Mouse (Mus musculus) hindbrain, embryonic 10.5 days (tissue): ENCODE data around the gene Neurl3. TPM values are rescaled to one million over a fixed set of nuclear protein-coding genes. Genes with fewer than 3 reads are reported as not detected.

ENCODE experiments used
- DNase-seq: peaks from one replicate; pipeline ENCODE4 v3.0.0-alpha.2; 2017; ENCODE audit warnings: low spot score
- H3K27ac ChIP-seq: fragments of 300-500 bp; sonication (generic); 2 replicates; pipeline ENCODE4 v1.5.1; 2016; ENCODE audit warnings: mild to moderate bottlenecking, moderate library complexity
- H3K27me3 ChIP-seq: fragments of 300-500 bp; sonication (generic); 2 replicates; pipeline ENCODE4 v1.6.1; 2016; ENCODE audit warnings: mild to moderate bottlenecking; ENCODE audit not compliant: poor library complexity, insufficient read depth, severe bottlenecking
- H3K36me3 ChIP-seq: fragments of 300-500 bp; sonication (generic); 2 replicates; pipeline ENCODE4 v1.6.1; 2016; ENCODE audit warnings: mild to moderate bottlenecking, moderate library complexity
- H3K4me1 ChIP-seq: fragments of 300-500 bp; sonication (generic); replicated peaks from 2 replicates; pipeline ENCODE4 v1.6.1; 2016; ENCODE audit warnings: mild to moderate bottlenecking
- H3K4me3 ChIP-seq: fragments of 300-500 bp; sonication (generic); 2 replicates; pipeline ENCODE4 v1.5.1; 2016; ENCODE audit warnings: mild to moderate bottlenecking, moderate library complexity
- H3K9me3 ChIP-seq: fragments of 300-500 bp; sonication (generic); 2 replicates; pipeline ENCODE4 v1.6.1; 2016; ENCODE audit warnings: mild to moderate bottlenecking, moderate library complexity
- WGBS: fragments of 180-500 bp; shearing (Covaris S2); methylation state at CpG from one replicate; pipeline ENCODE4 v1.1.7; 2016; 5-methylcytosine and 5-hydroxymethylcytosine counted together
- polyA plus RNA-seq: library from polyadenylated mRNA; unstranded; fragments of >200 nt; fragmentation: Nextera tagmentation; extraction: Ambion mirVana; gene quantifications from 2 replicates; pipeline ENCODE4 v1.2.1, GENCODE M21; 2016

Gene Neurl3
- polyA plus RNA-seq, 1 experiment from 2014 or later = 0.31 TPM

DNA sequence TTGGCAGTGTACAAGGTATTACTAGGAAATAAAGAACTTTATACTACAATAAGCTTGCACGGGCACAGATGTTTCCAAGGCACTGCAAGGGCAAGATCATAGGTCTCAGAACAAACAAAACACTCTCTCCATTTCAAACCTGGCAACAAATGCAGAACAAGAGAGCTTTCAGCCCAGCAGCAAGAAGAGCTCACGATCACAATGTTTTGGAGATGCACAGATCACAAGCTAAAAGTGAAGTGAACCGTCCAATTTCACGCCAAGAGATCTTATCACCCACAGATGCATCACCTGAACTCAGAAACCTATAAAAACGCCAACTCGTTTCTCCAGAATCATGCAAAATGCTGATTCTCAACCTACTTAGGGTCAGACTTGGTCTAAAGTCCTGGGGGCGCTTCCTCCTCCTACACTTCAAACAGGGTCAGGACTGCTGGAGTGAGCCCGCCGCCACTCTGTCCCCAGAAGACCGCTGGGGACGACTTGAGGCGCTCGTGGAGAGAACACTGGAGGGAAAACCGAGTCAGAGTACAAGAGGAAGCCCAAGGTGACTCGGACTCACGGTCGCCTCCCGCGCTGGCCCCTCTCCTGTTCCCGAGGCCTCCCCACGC, 30.9 kb downstream of the Neurl3 start:
- H3K36me3 ChIP-seq = no peaks in the 10 kb centered on the region
- peak overlapping the region; percentile 97 for H3K4me3 ChIP-seq
- no peaks in the 10 kb centered on the region for H3K9me3 ChIP-seq
- no peaks in the 10 kb centered on the region for H3K27me3 ChIP-seq
- DNase-seq = no peak
- WGBS = 5% methylated on average over 21 of the region's 21 CpGs
- peaks cover 31% of the 10 kb centered on the region for H3K4me1 ChIP-seq
- H3K27ac ChIP-seq = peak overlapping the region; percentile 92

GRCm38 (mm10) chr1:36241903-36242429, 32.5 kb downstream of the Neurl3 start:
- no peaks in the 10 kb centered on the region for H3K27me3 ChIP-seq
- no peak for DNase-seq
- 91% methylated on average over 15 of the region's 15 CpGs for WGBS
- peaks cover 29% of the 10 kb centered on the region for H3K4me1 ChIP-seq
- H3K9me3 ChIP-seq = no peaks in the 10 kb centered on the region
- no peak overlapping the region for H3K27ac ChIP-seq
- no peak overlapping the region for H3K4me3 ChIP-seq
- H3K36me3 ChIP-seq = no peaks in the 10 kb centered on the region

GRCm38 (mm10) chr1:36240176-36240575, 34.3 kb downstream of the Neurl3 start:
- peaks cover 6% of the 10 kb centered on the region for H3K36me3 ChIP-seq
- WGBS = 59% methylated on average over 6 of the region's 6 CpGs
- H3K4me3 ChIP-seq = no peak overlapping the region
- H3K27me3 ChIP-seq = no peaks in the 10 kb centered on the region
- H3K9me3 ChIP-seq = no peaks in the 10 kb centered on the region
- peaks cover 22% of the 10 kb centered on the region for H3K4me1 ChIP-seq
- DNase-seq = no peak
- H3K27ac ChIP-seq = no peak overlapping the region

- H3K36me3 ChIP-seq = peaks cover 14% of the 10 kb centered on the region
- no peak overlapping the region for H3K27ac ChIP-seq
- no peak for DNase-seq
- H3K27me3 ChIP-seq = no peaks in the 10 kb centered on the region
- WGBS = 93% methylated on average over 10 of the region's 10 CpGs
- peaks cover 18% of the 10 kb centered on the region for H3K4me1 ChIP-seq
- no peak overlapping the region for H3K4me3 ChIP-seq
- no peaks in the 10 kb centered on the region for H3K9me3 ChIP-seq
Observed at GRCm38 (mm10) chr1:36239396-36239795, 35.1 kb downstream of the Neurl3 start.

GRCm38 (mm10) chr1:36235855-36236254, 38.6 kb downstream of the Neurl3 start:
- no peaks in the 10 kb centered on the region for H3K9me3 ChIP-seq
- H3K27ac ChIP-seq = no peak overlapping the region
- H3K27me3 ChIP-seq = no peaks in the 10 kb centered on the region
- H3K4me1 ChIP-seq = no peaks in the 10 kb centered on the region
- 89% methylated on average over 2 of the region's 2 CpGs for WGBS
- no peak for DNase-seq
- H3K36me3 ChIP-seq = peaks cover 46% of the 10 kb centered on the region
- H3K4me3 ChIP-seq = no peak overlapping the region

- WGBS = 89% methylated on average over 9 of the region's 9 CpGs
- Histone ChIP-seq H3K9me3 (no peaks in the 10 kb centered on the region), H3K27ac (no peak overlapping the region), H3K36me3 (peaks cover 54% of the 10 kb centered on the region), H3K4me3 (no peak overlapping the region), H3K27me3 (no peaks in the 10 kb centered on the region), H3K4me1 (no peaks in the 10 kb centered on the region)
- DNase-seq = no peak
Observed at GRCm38 (mm10) chr1:36235057-36235639, 39.3 kb downstream of the Neurl3 start.

DNA sequence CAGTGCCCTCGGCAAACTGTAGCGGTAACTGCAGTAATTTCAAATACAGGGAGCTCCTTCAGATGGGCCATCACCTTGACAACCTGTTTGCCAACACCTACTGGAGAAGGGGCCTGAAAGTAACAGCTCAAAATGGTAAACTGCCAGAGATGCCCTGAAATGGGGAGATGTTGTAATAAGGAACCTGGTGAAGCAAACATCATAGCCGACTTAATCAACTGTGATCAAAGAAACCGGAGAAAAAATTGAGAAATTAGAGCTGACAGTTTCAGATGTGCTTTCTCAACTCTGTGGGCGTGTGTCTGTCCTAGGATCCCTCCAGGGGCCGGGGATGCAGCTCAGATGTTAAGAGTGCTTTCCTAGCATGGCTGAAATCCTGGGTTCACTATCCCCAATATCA, 41.3 kb downstream of the Neurl3 start:
- H3K4me1 ChIP-seq = no peaks in the 10 kb centered on the region
- peaks cover 73% of the 10 kb centered on the region for H3K36me3 ChIP-seq
- WGBS = 88% methylated on average over 6 of the region's 6 CpGs
- no peak for DNase-seq
- H3K4me3 ChIP-seq = no peak overlapping the region
- no peak overlapping the region for H3K27ac ChIP-seq
- no peaks in the 10 kb centered on the region for H3K9me3 ChIP-seq
- no peaks in the 10 kb centered on the region for H3K27me3 ChIP-seq

GRCm38 (mm10) chr1:36230919-36231705, 43.4 kb downstream of the Neurl3 start:
- H3K4me1 ChIP-seq = no peaks in the 10 kb centered on the region
- no peak for DNase-seq
- no peak overlapping the region for H3K4me3 ChIP-seq
- no peaks in the 10 kb centered on the region for H3K27me3 ChIP-seq
- 89% methylated on average over 7 of the region's 7 CpGs for WGBS
- H3K9me3 ChIP-seq = no peaks in the 10 kb centered on the region
- H3K27ac ChIP-seq = no peak overlapping the region
- H3K36me3 ChIP-seq = peaks cover 93% of the 10 kb centered on the region

GRCm38 (mm10) chr1:36228461-36228860, 46.0 kb downstream of the Neurl3 start:
- H3K27me3 ChIP-seq = no peaks in the 10 kb centered on the region
- H3K36me3 ChIP-seq = peaks cover 95% of the 10 kb centered on the region
- no peak overlapping the region for H3K4me3 ChIP-seq
- DNase-seq = no peak
- no peaks in the 10 kb centered on the region for H3K9me3 ChIP-seq
- 91% methylated on average over 9 of the region's 9 CpGs for WGBS
- H3K4me1 ChIP-seq = no peaks in the 10 kb centered on the region
- no peak overlapping the region for H3K27ac ChIP-seq

DNA sequence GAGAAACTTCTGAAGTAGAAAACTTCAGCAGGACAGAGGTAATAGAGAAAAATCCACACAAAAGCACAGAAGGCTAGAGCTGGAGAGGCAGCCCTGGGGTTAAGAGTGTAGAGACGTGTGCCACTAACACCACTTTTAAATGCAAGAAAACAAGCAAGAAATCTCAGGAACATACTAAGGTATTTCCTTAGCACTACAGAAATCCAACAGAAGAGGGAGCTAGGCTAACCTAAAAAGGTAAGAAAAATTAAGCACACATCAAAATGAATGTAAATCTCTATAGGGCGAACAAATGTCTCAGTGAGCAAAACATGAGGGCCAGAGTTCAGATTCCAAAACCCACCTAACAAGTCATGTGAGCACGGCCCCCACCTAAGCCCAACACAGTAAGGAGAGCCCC, 49.8 kb downstream of the Neurl3 start:
- no peaks in the 10 kb centered on the region for H3K27me3 ChIP-seq
- H3K4me1 ChIP-seq = no peaks in the 10 kb centered on the region
- no peak overlapping the region for H3K27ac ChIP-seq
- no peak for DNase-seq
- H3K4me3 ChIP-seq = no peak overlapping the region
- H3K36me3 ChIP-seq = peaks cover 96% of the 10 kb centered on the region
- WGBS = 91% methylated on average over 3 of the region's 3 CpGs
- H3K9me3 ChIP-seq = no peaks in the 10 kb centered on the region

Other genes with a start within 250 kb of the Neurl3 start
- 5.2 and 6.2 TPM in 2 replicates for gene Hs6st1, start 206.3 kb downstream of the Neurl3 start, polyA plus RNA-seq
- 51.7 and 54.0 TPM in 2 replicates for gene Uggt1, start 30.0 kb downstream of the Neurl3 start, polyA plus RNA-seq
- 2.0 and 3.5 TPM in 2 replicates for gene Arid5a, start 33.1 kb upstream of the Neurl3 start, polyA plus RNA-seq
- 44.5 and 47.0 TPM in 2 replicates for gene Kansl3, start 94.5 kb upstream of the Neurl3 start, polyA plus RNA-seq
- 1.2 and 1.6 TPM in 2 replicates for gene Fer1l5, start 97.6 kb upstream of the Neurl3 start, polyA plus RNA-seq
- gene Lman2l, start 170.6 kb upstream of the Neurl3 start, polyA plus RNA-seq = 62.9 and 65.2 TPM in 2 replicates
- gene Cnnm4, start 196.9 kb upstream of the Neurl3 start, polyA plus RNA-seq = 13.4 and 15.3 TPM in 2 replicates
- gene Cnnm3, start 237.2 kb upstream of the Neurl3 start, polyA plus RNA-seq = 3.2 and 3.5 TPM in 2 replicates